Mouse (Mus musculus): ENCODE results near the gene Olfr354.

Olfr354 gene

DNA sequence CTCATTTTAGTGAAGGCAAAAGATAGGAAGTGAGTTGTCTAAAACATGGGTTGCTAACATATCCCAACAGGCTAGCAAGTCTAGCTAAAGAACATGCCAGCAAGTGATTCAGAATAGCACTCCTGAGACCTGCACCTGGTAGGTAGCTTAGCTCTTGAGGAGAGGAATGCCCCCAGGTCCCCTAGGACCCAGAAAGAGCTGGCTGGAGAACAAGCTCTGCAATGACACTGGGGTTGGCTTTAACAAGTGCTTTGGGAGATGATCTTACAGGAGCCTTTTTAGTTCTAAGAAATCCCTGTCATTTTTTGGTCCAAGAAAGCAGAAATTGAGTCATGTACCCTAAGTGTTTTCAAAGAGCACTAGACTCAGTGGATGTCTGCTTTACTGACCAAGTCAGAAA is at the start of gene Olfr354:
Olfr354 (plus strand) TSS at position 301 of the 400 bp plus-strand sequence.
- no peak for DNase-seq (ENCODE audit: inconsistent ontology term)

DNA sequence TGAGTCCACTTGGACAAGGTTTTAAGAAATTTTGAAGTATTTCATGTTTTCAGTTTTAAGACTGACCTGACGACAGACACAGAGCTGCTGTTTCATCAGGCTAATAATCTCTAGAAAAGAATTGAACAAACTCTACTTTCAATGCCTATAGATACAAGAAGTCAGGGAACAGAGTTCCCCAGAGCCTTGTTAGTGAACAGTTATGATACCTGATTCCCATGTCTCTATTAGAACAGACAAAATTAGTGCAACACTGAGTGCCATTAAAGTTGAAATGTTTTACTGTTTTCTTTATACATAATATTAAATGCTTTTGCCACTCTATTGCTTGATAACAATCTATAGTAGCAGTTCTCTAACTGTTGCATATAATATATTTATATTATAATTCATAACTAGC is 42.9 kb upstream of the Olfr354 start, which contains the start of gene Olfr351:
Olfr351 (minus strand) TSS at position 101 of the 400 bp plus-strand sequence.
- no peak for DNase-seq (ENCODE audit: inconsistent ontology term)

DNA sequence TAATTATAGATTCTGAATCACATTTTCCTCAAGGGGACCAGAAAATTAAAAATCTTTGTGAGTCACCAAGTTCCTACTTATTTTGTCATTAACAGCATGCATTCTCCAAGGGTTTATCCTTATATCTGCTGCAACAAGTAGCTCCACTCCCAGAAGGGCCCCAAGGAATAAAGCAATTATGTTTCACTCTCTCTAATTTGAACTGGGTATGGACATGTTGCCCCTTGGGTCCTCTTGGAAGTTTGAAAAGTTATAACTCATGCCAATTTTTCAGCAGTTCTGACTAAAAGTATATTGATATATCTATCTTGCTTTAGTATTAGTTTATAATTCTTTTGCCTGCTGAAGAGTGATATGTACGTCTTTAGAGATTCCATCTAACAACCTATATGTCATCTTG is 37.3 kb upstream of the Olfr354 start, which contains the start of gene Olfr352:
Olfr352 (plus strand) TSS at position 301 of the 400 bp plus-strand sequence.
- no peak for DNase-seq (ENCODE audit: inconsistent ontology term)

- DNase-seq (ENCODE audit: inconsistent ontology term): no peak
Measured at GRCm38 (mm10) chr2:36892836-36893235, 12.6 kb upstream of the Olfr354 start, which contains the start of gene Olfr353. Gene Olfr353, minus strand, starts transcription at chr2:36892936.

DNA sequence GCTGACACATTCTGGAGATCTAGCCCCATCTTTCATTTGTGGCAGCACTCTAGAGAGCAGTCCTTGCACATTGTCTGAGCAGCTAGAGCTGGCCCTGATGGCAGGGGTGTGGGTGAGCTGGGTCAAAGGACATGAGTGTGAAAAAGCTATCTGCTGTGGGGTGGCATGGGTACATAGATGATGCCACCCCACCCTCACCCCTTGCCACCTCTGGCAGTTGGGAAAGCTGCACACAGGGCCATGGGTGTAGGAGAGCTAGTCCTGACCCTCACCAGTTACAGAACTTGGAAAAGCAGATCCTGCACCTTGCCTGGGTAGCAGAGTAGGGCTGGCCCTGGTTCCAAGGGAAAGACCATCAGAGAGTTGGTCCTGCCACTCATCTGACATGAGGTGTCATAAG is 8.4 kb upstream of the Olfr354 start:
- DNase-seq (ENCODE audit: inconsistent ontology term): no peak

DNA sequence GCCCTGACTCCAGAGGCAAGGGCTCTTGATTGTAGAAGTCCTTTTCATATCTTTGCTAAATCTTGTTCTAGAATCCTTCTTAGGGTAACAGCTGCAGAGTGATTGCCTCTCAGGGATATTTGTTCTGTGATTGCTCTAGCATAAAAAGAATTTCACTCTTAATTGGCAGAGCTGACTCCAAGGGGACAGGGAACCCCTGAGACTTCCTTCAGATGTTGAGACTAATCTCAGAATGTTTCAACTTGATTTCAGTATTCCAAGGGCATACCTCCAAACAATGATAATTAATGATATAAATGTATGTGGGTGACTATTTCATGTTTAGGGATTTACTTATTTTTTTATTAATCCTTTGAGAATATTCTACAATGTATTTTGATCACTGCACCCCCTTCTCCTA is 23.3 kb downstream of the Olfr354 start, which contains the start of gene Olfr355:
Olfr355 (minus strand) TSS at position 101 of the 400 bp plus-strand sequence.
- DNase-seq (ENCODE audit: inconsistent ontology term): no peak

DNA sequence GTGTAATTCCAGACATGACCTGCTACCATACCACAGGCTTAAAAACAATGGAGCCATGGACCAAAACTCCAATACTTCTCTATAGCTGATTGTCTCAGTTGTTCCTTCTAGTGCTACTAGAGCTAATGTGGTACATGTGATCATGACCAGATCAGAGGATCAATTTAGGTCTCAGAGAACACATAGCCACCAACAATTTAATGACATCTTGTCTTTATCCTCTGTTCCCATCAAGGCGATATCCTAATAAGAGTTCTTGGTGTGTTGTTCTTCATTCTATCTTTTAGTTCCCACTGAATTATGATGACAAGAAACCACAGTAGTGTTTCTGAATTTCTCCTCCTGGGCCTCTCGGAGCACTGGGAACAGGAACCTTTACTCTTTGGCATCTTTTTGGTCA is 31.3 kb downstream of the Olfr354 start, which contains the start of gene Olfr356:
Olfr356 (plus strand) TSS at position 301 of the 400 bp plus-strand sequence.
- DNase-seq (ENCODE audit: inconsistent ontology term): no peak
